Mouse (Mus musculus): ENCODE measurements around the gene Panx1.

DNA sequence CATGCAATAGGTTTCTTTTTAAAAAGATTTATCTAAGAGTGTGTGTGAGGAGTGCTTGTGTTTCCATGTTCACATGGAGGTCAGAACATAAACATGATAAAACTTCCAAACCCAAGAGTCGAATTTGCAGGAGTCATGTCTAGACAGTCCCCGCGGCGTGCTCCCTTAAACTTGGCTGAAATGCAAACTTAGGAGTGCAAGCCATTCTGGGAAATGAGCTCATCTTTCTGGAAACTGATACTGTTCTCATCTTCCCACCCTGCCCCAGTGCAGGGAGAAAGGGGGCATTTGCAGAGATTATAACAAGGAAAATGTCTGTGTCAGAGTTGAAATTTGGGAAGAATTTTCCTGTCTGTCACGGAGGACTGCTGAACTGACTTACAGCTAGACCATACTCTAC is 5.4 kb downstream of the Panx1 start:
- TF ChIP-seq CTCF (IDR thresholded peaks at IDR 0.05; ENCODE audit: low read depth) = no peak
- TF ChIP-seq EP300 (IDR thresholded peaks at IDR 0.05; ENCODE audit: low read depth) = no peak

All from liver, embryonic 14.5 days (tissue).